Mouse (Mus musculus) heart, embryonic 15.5 days (tissue): ENCODE measurements at regions not wholly inside any gene's neighbourhood (a gene's known extent, or its start where the extent isn't known, plus 50 kb on each side); places are given as distances from the start of the nearest gene placed in this dataset.

Source experiments
- ATAC-seq: fragments of 200-750 bp; cut with Nextera tagmentation; replicated peaks from 2 replicates; pipeline ENCODE4 v1.8.0; 2017; ENCODE audit warnings: low read depth, moderate TSS enrichment; ENCODE audit not compliant: insufficient number of reproducible peaks, insufficient read depth, low FRiP score
- H3K27ac ChIP-seq: fragments of 300-500 bp; sonication (generic); 2 replicates; pipeline ENCODE4 v1.5.1; 2015; ENCODE audit warnings: mild to moderate bottlenecking, inconsistent platforms
- H3K27me3 ChIP-seq: fragments of 300-500 bp; sonication (generic); 2 replicates; pipeline ENCODE4 v1.6.1; 2015; ENCODE audit warnings: inconsistent platforms
- H3K36me3 ChIP-seq: fragments of 300-500 bp; sonication (generic); 2 replicates; pipeline ENCODE4 v1.6.1; 2015; ENCODE audit warnings: mild to moderate bottlenecking, inconsistent platforms
- H3K4me1 ChIP-seq: fragments of 300-500 bp; sonication (generic); replicated peaks from 2 replicates; pipeline ENCODE4 v1.6.1; 2015; ENCODE audit warnings: inconsistent platforms
- H3K4me2 ChIP-seq: fragments of 300-500 bp; sonication (generic); 2 replicates; pipeline ENCODE4 v1.6.1; 2015; ENCODE audit warnings: inconsistent platforms, mild to moderate bottlenecking, moderate library complexity
- H3K4me3 ChIP-seq: fragments of 300-500 bp; sonication (generic); 2 replicates; pipeline ENCODE4 v1.5.1; 2015; ENCODE audit warnings: mild to moderate bottlenecking, inconsistent platforms
- H3K9ac ChIP-seq: fragments of 300-500 bp; sonication (generic); 2 replicates; pipeline ENCODE4 v1.6.1; 2015; ENCODE audit warnings: mild to moderate bottlenecking, inconsistent platforms
- H3K9me3 ChIP-seq: fragments of 300-500 bp; sonication (generic); replicated peaks from 2 replicates; pipeline ENCODE4 v1.6.1; 2016; ENCODE audit warnings: inconsistent platforms
- WGBS: fragments of 180-500 bp; shearing (Covaris S2); methylation state at CpG from one replicate; pipeline ENCODE4 v1.1.7; 2015; ENCODE audit warnings: mixed read lengths; 5-methylcytosine and 5-hydroxymethylcytosine counted together

DNA sequence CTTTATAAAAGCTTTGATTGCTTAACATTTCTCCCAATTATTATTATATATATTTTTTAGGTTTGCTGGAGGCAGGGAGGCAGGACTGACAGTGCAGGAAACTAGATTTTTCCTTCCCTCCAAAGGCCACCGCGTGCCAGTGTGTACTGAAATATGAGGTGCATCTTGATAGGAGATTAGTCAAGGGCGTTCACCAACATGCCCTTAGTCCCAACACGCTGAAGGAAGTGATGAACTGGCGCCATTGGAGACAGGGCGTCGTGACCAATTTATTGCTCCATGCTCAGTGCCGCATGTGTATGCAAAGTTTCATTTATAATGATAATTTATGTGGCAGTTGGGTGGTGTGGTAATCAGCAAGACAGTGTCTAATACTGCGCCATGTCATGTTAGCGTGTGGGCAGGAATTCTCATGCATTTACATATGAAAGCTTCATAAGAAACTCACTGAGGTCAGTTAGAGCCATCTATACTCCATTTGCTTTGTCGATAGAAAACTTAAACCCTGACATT is 66.2 kb downstream of the Isl1 start:
- WGBS = 78% methylated on average over 11 of the region's 11 CpGs
- no peak overlapping the region for H3K27ac ChIP-seq
- ATAC-seq = no peak
- no peak overlapping the region for H3K9ac ChIP-seq
- no peaks in the 10 kb centered on the region for H3K36me3 ChIP-seq
- H3K4me3 ChIP-seq = no peak overlapping the region
- no peaks in the 10 kb centered on the region for H3K9me3 ChIP-seq
- H3K4me2 ChIP-seq = no peak overlapping the region
- H3K27me3 ChIP-seq = no peaks in the 10 kb centered on the region
- H3K4me1 ChIP-seq = no peaks in the 10 kb centered on the region

GRCm38 (mm10) chr13:116215101-116215500 is 94.4 kb downstream of the Isl1 start:
- no peak for ATAC-seq
- no peaks in the 10 kb centered on the region for H3K4me1 ChIP-seq
- 25% methylated on average over 3 of the region's 3 CpGs for WGBS

GRCm38 (mm10) chr13:116213843-116214829 is 95.4 kb downstream of the Isl1 start:
- Histone ChIP-seq H3K9me3 (no peaks in the 10 kb centered on the region), H3K27ac (no peak overlapping the region), H3K4me1 (no peaks in the 10 kb centered on the region), H3K4me3 (no peak overlapping the region), H3K36me3 (no peaks in the 10 kb centered on the region), H3K9ac (no peak overlapping the region), H3K27me3 (no peaks in the 10 kb centered on the region), H3K4me2 (no peak overlapping the region)
- no peak for ATAC-seq
- WGBS = 43% methylated on average over 6 of the region's 6 CpGs

More at GRCm38 (mm10) chr13:116215101-116215500, 94.4 kb downstream of the Isl1 start:
- no peaks in the 10 kb centered on the region for H3K27me3 ChIP-seq
- H3K36me3 ChIP-seq = no peaks in the 10 kb centered on the region
- H3K4me3 ChIP-seq = no peak overlapping the region
- H3K9me3 ChIP-seq = no peaks in the 10 kb centered on the region
- H3K27ac ChIP-seq = no peak overlapping the region
- H3K4me2 ChIP-seq = no peak overlapping the region
- H3K9ac ChIP-seq = no peak overlapping the region

DNA sequence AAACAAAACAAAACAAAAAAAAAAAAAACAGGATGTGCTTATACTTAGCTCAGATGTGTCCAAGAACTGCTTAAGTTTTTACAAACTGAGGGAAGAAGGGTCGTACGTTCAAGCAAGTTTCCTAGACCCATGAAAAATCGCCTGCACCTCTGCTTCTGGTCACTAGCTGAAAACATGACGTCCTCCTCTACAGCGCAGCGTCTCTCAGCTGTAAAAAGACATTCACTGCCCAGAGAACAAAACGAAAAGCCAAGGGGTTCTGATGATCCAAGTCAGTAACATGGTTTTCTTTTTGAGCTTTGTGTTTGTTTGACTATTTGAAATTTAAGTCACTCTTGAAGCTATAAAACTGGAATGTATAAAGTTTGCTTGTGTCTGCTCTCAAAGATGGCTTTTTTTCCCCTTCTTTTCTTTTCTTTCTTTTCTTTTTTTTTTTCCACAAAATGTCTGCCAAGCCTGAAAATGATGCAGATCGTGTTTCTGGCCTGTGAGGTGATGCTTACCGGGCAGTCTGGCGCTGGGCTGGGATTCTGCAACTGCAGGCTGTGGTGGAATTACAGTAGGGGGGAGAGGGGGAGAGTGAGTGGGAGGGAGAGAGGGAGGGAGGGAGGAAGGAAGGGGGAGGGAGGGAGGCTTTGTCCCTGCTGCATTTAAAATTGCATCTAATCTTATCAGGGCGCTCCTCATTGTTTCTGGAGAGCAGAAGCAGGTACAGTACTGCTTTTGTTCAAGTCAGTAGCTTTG is 108.1 kb downstream of the Isl1 start:
- Histone ChIP-seq H3K4me3 (peak overlapping the region; percentile 29), H3K27me3 (0 out of 2 replicates have a peak, but pooled peaks cover 3% of the 10 kb centered on the region), H3K9ac (no peak overlapping the region), H3K4me2 (peak overlapping the region; percentile 48), H3K27ac (no peak overlapping the region), H3K36me3 (no peaks in the 10 kb centered on the region), H3K4me1 (0 out of 2 replicates have a peak, but pooled peaks cover 2% of the 10 kb centered on the region), H3K9me3 (no peaks in the 10 kb centered on the region)
- no peak; the same call in 1 of the 2 replicates for ATAC-seq
- 4% methylated on average over 11 of the region's 11 CpGs for WGBS

DNA sequence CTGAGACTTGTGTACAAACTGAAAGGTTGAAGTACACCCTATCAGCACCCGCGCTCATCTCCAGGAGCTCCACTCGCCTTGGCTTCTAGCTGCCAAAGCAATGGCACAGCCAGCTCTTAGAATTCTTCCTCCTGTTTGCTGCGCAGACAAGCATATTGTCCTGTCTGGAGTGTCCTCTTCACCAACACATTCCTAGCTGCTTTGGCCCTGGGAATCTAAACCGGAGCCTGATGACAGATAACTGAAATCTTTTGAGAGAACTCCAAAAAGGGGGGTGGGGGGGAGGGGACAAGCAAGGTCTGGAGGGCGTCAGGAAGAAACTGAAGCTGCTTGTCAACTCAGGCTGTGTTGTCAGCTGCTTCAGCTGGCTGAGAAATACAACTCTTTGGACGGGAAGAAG is 122.4 kb downstream of the Isl1 start:
- H3K9me3 ChIP-seq = no peaks in the 10 kb centered on the region
- no peak for ATAC-seq
- peaks cover 6% of the 10 kb centered on the region; the same call in 1 of the 2 replicates for H3K4me1 ChIP-seq
- no peaks in the 10 kb centered on the region for H3K27me3 ChIP-seq
- WGBS = 19% methylated on average over 7 of the region's 7 CpGs
- no peaks in the 10 kb centered on the region for H3K36me3 ChIP-seq
- 0 out of 2 replicates have a peak overlapping the region, but pooled peaks have one; percentile 1 for H3K4me3 ChIP-seq
- no peak overlapping the region for H3K27ac ChIP-seq
- H3K4me2 ChIP-seq = peak overlapping the region; percentile 44
- H3K9ac ChIP-seq = no peak overlapping the region

DNA sequence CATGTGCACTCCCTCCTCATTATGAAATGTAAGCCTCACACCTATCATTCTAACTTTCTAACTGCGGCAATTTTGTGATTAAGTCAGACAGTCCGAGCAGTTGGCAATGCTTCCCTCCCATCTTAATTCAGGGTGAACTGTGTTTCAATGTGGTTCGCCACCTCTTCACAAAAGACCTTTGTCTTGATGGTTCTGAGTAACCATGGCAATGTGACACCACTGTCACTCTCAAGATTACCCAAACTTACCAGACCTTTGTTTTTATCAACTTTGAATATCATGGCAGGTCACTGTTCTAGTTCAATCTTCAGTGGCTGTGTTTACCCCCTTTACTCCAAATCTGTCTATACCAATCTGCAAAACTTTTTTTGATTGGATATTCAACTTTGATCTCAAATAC is 131.7 kb downstream of the Isl1 start:
- no peak for ATAC-seq
- no peak overlapping the region for H3K27ac ChIP-seq
- H3K9me3 ChIP-seq = no peaks in the 10 kb centered on the region
- H3K4me3 ChIP-seq = no peak overlapping the region
- H3K27me3 ChIP-seq = no peaks in the 10 kb centered on the region
- WGBS = 83% methylated on average over 3 of the region's 3 CpGs
- no peaks in the 10 kb centered on the region for H3K36me3 ChIP-seq
- H3K4me2 ChIP-seq = no peak overlapping the region
- H3K9ac ChIP-seq = no peak overlapping the region
- no peaks in the 10 kb centered on the region; the same call in 1 of the 2 replicates for H3K4me1 ChIP-seq

- Histone ChIP-seq H3K27me3 (no peaks in the 10 kb centered on the region), H3K9me3 (no peaks in the 10 kb centered on the region), H3K9ac (no peak overlapping the region), H3K36me3 (no peaks in the 10 kb centered on the region), H3K4me3 (no peak overlapping the region), H3K27ac (no peak overlapping the region), H3K4me1 (no peaks in the 10 kb centered on the region; the same call in 1 of the 2 replicates), H3K4me2 (no peak overlapping the region)
- 8% methylated on average over 3 of the region's 3 CpGs for WGBS
- ATAC-seq = no peak
These were observed 134.5 kb downstream of the Isl1 start for GRCm38 (mm10) chr13:116174976-116175375.

- H3K27ac ChIP-seq = no peak overlapping the region
- H3K4me2 ChIP-seq = no peak overlapping the region
- ATAC-seq = no peak
- no peak overlapping the region for H3K9ac ChIP-seq
- no peaks in the 10 kb centered on the region for H3K9me3 ChIP-seq
- no peaks in the 10 kb centered on the region for H3K36me3 ChIP-seq
- no peaks in the 10 kb centered on the region; the same call in 1 of the 2 replicates for H3K4me1 ChIP-seq
- WGBS = 50% methylated on average over 2 of the region's 2 CpGs
- no peak overlapping the region for H3K4me3 ChIP-seq
- no peaks in the 10 kb centered on the region for H3K27me3 ChIP-seq
These were observed 135.6 kb downstream of the Isl1 start for GRCm38 (mm10) chr13:116173866-116174265.

GRCm38 (mm10) chr13:116143022-116143421 is 166.5 kb downstream of the Isl1 start:
- Histone ChIP-seq H3K36me3 (no peaks in the 10 kb centered on the region), H3K4me1 (no peaks in the 10 kb centered on the region), H3K9me3 (no peaks in the 10 kb centered on the region), H3K4me3 (no peak overlapping the region), H3K9ac (no peak overlapping the region), H3K4me2 (no peak overlapping the region), H3K27ac (no peak overlapping the region), H3K27me3 (no peaks in the 10 kb centered on the region)
- no peak for ATAC-seq
- 21% methylated on average over 5 of the region's 5 CpGs for WGBS

DNA sequence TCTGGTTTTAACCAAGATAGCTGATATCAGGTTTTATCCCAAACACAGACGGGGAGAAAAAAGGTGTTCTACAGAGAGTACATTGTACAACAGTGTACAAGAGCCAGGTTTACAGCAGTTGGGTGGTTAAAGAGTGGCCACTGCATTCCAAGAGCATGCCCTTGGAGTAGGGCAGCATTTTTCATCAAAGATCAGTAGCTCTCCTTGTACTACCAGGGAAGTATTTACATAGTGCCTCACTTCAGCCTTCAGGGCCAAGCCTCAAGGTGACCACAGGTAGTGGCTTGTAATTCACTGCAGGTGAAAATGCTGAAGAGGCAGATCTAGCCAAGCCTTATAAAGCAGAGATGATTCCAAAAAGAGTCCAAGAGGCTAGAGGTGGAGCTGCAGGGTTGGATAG is 190.8 kb downstream of the Isl1 start:
- no peak overlapping the region for H3K27ac ChIP-seq

More for the DNA sequence above, 190.8 kb downstream of the Isl1 start:
- Histone ChIP-seq H3K27me3 (no peaks in the 10 kb centered on the region), H3K9me3 (no peaks in the 10 kb centered on the region), H3K4me2 (no peak overlapping the region), H3K36me3 (no peaks in the 10 kb centered on the region), H3K4me1 (no peaks in the 10 kb centered on the region), H3K4me3 (no peak overlapping the region), H3K9ac (no peak overlapping the region)
- WGBS = 65% methylated on average over 1 of the region's 1 CpGs
- ATAC-seq = no peak
